Mouse (Mus musculus): Measurements from ENCODE around the gene Akap2. TPM values are rescaled to one million over a fixed set of nuclear protein-coding genes. Genes with fewer than 3 reads are reported as not detected.

The Akap2 gene
- polyA plus RNA-seq, 1 experiment from 2014 or later, result 19.6 TPM

DNA sequence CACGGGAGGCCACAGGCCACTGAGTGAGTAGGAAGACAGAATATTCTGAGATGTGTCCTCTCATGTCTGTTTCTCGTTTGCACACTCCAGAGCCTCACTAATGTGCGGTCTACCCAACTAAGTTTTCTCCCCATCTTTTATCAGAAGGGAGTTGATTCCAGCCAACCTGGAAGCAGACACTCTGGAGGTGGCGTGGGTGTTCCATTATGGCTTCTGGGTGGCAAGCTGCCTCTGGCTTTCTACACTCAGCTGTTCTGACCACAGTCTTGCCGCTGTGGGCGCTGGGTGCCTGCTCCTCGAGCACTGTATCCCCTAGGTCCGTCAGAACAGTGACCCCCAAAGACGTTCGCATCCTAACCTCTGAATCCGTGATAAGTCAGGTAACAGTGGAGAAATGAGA lies 34.5 kb upstream of the Akap2 start:
- H3K4me1 ChIP-seq, result no peaks in the 10 kb centered on the region; the same call in 1 of the 2 replicates
- peaks cover 4% of the 10 kb centered on the region; the same call in 1 of the 2 replicates for H3K27me3 ChIP-seq
- H3K27ac ChIP-seq (replicated peaks), result no peak overlapping the region
- ATAC-seq (ENCODE audit: low FRiP score, low read depth), result no peak
- WGBS, result 88% methylated on average over 11 of the region's 11 CpGs
- no peak overlapping the region for H3K4me3 ChIP-seq
- no peaks in the 10 kb centered on the region for H3K36me3 ChIP-seq
- H3K9ac ChIP-seq (replicated peaks), result no peak overlapping the region
- no peaks in the 10 kb centered on the region for H3K9me3 ChIP-seq
- H3K4me2 ChIP-seq (replicated peaks), result no peak overlapping the region

- H3K27ac ChIP-seq (replicated peaks), result no peak overlapping the region
- peaks cover 5% of the 10 kb centered on the region for H3K4me1 ChIP-seq
- H3K9me3 ChIP-seq, result no peaks in the 10 kb centered on the region
- H3K4me2 ChIP-seq (replicated peaks), result no peak overlapping the region
- WGBS, result 84% methylated on average over 12 of the region's 12 CpGs
- peaks cover 4% of the 10 kb centered on the region; the same call in 1 of the 2 replicates for H3K27me3 ChIP-seq
- no peak overlapping the region for H3K9ac ChIP-seq (replicated peaks)
- no peaks in the 10 kb centered on the region for H3K36me3 ChIP-seq
- no peak overlapping the region for H3K4me3 ChIP-seq
- no peak for ATAC-seq (ENCODE audit: low FRiP score, low read depth)
Measured at GRCm38 (mm10) chr4:57684676-57685215, 32.7 kb upstream of the Akap2 start.

DNA sequence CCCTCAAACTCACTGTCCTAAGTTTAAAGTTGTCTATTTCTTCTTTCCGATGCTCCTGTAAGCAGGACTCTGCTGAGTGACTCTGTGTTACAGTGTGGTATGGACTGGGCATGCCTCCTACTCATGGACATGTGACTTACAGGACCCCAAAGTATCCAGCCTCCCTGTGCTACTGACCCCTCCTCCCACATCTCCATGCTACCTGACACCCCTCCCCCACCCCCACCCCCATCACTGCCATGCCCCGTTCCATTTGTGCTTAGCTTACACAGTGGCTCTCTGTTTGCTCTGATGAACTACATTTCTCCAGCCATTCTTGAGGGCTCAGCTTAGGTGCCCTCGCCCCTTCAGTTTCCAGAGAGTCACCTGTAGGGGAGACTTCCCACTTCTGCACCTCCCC lies 30.7 kb upstream of the Akap2 start:
- no peak overlapping the region for H3K4me3 ChIP-seq
- peaks cover 14% of the 10 kb centered on the region for H3K27me3 ChIP-seq
- H3K27ac ChIP-seq (replicated peaks), result no peak overlapping the region
- H3K4me2 ChIP-seq (replicated peaks), result no peak overlapping the region
- H3K9ac ChIP-seq (replicated peaks), result no peak overlapping the region
- no peaks in the 10 kb centered on the region for H3K36me3 ChIP-seq
- WGBS, result 74% methylated on average over 3 of the region's 3 CpGs
- ATAC-seq (ENCODE audit: low FRiP score, low read depth), result no peak
- peaks cover 5% of the 10 kb centered on the region; the same call in 1 of the 2 replicates for H3K4me1 ChIP-seq
- no peaks in the 10 kb centered on the region for H3K9me3 ChIP-seq

GRCm38 (mm10) chr4:57687583-57687982 lies 29.9 kb upstream of the Akap2 start:
- no peak overlapping the region for H3K27ac ChIP-seq (replicated peaks)
- ATAC-seq (ENCODE audit: low FRiP score, low read depth), result no peak
- H3K4me2 ChIP-seq (replicated peaks), result no peak overlapping the region
- peaks cover 5% of the 10 kb centered on the region; the same call in 1 of the 2 replicates for H3K4me1 ChIP-seq
- H3K27me3 ChIP-seq, result peaks cover 14% of the 10 kb centered on the region
- H3K9ac ChIP-seq (replicated peaks), result no peak overlapping the region
- H3K36me3 ChIP-seq, result no peaks in the 10 kb centered on the region
- 85% methylated on average over 3 of the region's 3 CpGs for WGBS
- no peak overlapping the region for H3K4me3 ChIP-seq
- no peaks in the 10 kb centered on the region for H3K9me3 ChIP-seq

GRCm38 (mm10) chr4:57688131-57688530 lies 29.3 kb upstream of the Akap2 start:
- Histone ChIP-seq H3K4me1 (peaks cover 5% of the 10 kb centered on the region; the same call in 1 of the 2 replicates), H3K4me2 (replicated peaks) (no peak overlapping the region), H3K9me3 (no peaks in the 10 kb centered on the region), H3K4me3 (no peak overlapping the region), H3K27ac (replicated peaks) (no peak overlapping the region), H3K27me3 (peaks cover 14% of the 10 kb centered on the region), H3K9ac (replicated peaks) (no peak overlapping the region), H3K36me3 (no peaks in the 10 kb centered on the region)
- ATAC-seq (ENCODE audit: low FRiP score, low read depth), result no peak
- WGBS, result 80% methylated on average over 9 of the region's 9 CpGs

DNA sequence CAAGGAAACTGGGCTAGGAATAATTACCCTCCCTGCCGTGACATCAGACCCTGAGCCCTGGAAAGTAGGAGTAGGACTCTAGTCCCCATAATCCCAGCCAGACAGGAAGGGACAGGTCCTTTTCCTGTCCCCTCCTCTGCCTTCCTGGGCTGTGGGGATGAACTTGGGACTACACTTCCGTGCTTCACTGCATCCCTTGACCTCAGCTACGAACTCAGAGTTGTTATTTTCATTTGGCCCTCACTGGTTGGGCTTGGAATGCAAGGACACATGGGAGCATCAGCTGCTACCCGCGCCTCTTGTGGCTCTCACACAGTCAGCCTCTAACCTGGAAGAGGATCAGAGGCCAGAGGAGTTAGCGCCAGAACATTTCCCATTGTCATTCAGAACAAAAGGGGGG lies 27.5 kb upstream of the Akap2 start:
- H3K27ac ChIP-seq (replicated peaks), result no peak overlapping the region
- H3K9ac ChIP-seq (replicated peaks), result no peak overlapping the region
- H3K4me1 ChIP-seq, result peaks cover 5% of the 10 kb centered on the region; the same call in 1 of the 2 replicates
- peaks cover 10% of the 10 kb centered on the region for H3K27me3 ChIP-seq
- no peaks in the 10 kb centered on the region for H3K36me3 ChIP-seq
- no peak overlapping the region for H3K4me2 ChIP-seq (replicated peaks)
- H3K9me3 ChIP-seq, result no peaks in the 10 kb centered on the region
- no peak overlapping the region for H3K4me3 ChIP-seq
- no peak for ATAC-seq (ENCODE audit: low FRiP score, low read depth)
- 82% methylated on average over 6 of the region's 6 CpGs for WGBS

DNA sequence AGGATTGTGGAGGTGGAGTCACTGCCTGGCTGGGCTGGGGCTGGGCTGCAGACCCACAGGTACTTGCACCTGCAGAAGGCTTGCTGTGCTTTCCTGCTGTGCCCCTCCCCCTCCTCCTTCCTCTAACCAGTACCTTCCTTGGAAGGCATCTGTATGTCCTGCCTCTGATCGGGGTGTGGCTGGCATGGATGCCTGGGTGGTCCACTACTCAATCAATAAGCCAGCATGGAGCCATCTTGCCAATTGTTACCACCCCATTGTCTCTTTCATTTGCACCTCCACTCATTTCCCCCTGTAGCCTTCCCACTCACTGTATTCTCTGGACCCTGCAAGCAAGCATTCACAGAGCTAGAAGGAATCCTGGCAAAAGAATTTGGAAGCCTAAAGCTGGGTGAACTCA lies 26.7 kb upstream of the Akap2 start:
- Histone ChIP-seq H3K4me2 (replicated peaks) (no peak overlapping the region), H3K27ac (replicated peaks) (no peak overlapping the region), H3K9ac (replicated peaks) (no peak overlapping the region), H3K4me1 (peaks cover 5% of the 10 kb centered on the region; the same call in 1 of the 2 replicates), H3K27me3 (peaks cover 10% of the 10 kb centered on the region), H3K36me3 (no peaks in the 10 kb centered on the region), H3K9me3 (no peaks in the 10 kb centered on the region), H3K4me3 (no peak overlapping the region)
- ATAC-seq (ENCODE audit: low FRiP score, low read depth), result no peak
- 42% methylated on average over 1 of the region's 1 CpGs for WGBS

GRCm38 (mm10) chr4:57694356-57695136 lies 22.9 kb upstream of the Akap2 start:
- Histone ChIP-seq H3K9me3 (no peaks in the 10 kb centered on the region), H3K4me3 (no peak overlapping the region), H3K27ac (replicated peaks) (no peak overlapping the region), H3K4me2 (replicated peaks) (no peak overlapping the region), H3K9ac (replicated peaks) (no peak overlapping the region), H3K27me3 (peaks cover 10% of the 10 kb centered on the region), H3K4me1 (no peaks in the 10 kb centered on the region), H3K36me3 (no peaks in the 10 kb centered on the region)
- 80% methylated on average over 5 of the region's 5 CpGs for WGBS
- no peak for ATAC-seq (ENCODE audit: low FRiP score, low read depth)

DNA sequence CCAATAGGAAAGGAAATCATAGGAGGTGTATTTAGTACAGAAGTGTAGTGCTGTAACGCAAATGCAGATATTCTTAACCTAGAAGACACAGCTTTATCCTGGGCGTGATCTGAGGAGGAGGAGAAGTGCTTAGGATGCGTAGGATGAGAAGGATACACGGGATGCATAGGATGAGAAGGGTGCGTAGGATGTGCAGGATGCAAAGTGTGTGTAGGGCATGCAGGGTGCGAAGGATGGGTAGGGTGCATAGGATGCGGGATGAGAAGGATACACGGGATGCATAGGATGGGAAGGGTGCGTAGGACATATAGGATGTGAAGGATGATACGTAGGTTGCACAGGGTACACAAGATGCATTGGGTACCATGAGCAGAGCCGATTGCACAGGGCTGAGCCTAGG lies 20.5 kb upstream of the Akap2 start:
- Histone ChIP-seq H3K36me3 (no peaks in the 10 kb centered on the region), H3K4me2 (replicated peaks) (no peak overlapping the region), H3K4me1 (no peaks in the 10 kb centered on the region), H3K9me3 (no peaks in the 10 kb centered on the region), H3K27me3 (no peaks in the 10 kb centered on the region), H3K27ac (replicated peaks) (no peak overlapping the region), H3K9ac (replicated peaks) (no peak overlapping the region), H3K4me3 (no peak overlapping the region)
- ATAC-seq (ENCODE audit: low FRiP score, low read depth), result no peak
- 95% methylated on average over 11 of the region's 11 CpGs for WGBS

DNA sequence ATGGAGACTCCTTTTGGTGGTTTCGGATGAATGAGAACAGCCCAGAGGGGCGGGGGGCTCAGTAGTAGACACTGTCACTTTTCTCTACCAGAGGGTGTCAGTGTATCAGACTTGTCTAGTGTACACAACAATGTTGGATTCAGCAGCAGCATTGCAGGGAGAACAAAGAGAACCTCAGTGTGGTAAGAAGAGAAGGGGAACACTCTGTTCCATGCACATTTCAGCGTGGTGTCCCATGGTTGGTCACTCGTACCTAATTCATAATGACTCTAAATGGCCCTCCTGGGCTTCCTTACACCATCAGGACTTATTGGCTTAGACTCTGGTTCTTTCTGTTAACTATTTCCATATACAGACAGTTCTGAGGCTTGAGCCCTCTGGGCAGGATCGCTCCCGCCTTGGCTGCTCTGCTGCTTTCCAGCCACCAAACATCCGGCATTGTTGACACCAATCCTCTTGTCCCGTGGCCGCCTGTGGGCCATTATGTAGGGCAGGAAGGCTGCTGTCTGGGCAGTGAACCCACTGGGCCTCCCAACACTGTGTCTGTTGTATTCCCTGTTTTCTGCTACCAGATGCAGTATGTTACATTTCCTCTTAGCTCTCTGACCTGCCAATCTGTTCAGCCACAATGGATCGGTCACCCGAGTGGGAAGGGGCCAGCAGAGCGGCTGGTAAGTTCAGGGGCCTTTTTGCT lies 19.4 kb upstream of the Akap2 start:
- Histone ChIP-seq H3K4me3 (no peak overlapping the region), H3K4me2 (replicated peaks) (no peak overlapping the region), H3K27ac (replicated peaks) (no peak overlapping the region), H3K9ac (replicated peaks) (no peak overlapping the region), H3K36me3 (no peaks in the 10 kb centered on the region), H3K4me1 (no peaks in the 10 kb centered on the region), H3K9me3 (no peaks in the 10 kb centered on the region), H3K27me3 (no peaks in the 10 kb centered on the region)
- 88% methylated on average over 12 of the region's 12 CpGs for WGBS
- ATAC-seq (ENCODE audit: low FRiP score, low read depth), result no peak

DNA sequence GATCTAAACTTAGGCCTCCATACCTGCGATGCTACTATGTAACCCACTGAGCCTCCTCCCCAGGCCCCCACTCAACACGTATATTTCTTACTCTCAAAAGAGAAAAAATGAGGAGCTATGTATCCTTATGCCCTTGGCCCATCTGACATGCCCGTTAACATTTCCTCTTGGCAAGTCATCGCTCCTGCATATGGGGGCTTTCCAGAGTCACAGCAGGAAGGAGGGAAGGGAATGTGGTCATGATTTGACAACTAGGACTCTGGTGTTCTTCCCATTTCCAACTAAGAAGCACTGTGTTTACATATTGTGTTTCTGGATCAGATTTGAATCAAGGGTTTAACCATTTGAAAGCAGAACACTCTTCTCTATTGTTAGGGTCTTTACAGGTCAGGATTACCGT lies 15.9 kb upstream of the Akap2 start:
- no peak for ATAC-seq (ENCODE audit: low FRiP score, low read depth)
- Histone ChIP-seq H3K4me1 (no peaks in the 10 kb centered on the region), H3K27ac (replicated peaks) (no peak overlapping the region), H3K36me3 (no peaks in the 10 kb centered on the region), H3K4me3 (no peak overlapping the region), H3K9ac (replicated peaks) (no peak overlapping the region), H3K9me3 (no peaks in the 10 kb centered on the region), H3K4me2 (replicated peaks) (no peak overlapping the region), H3K27me3 (no peaks in the 10 kb centered on the region)
- WGBS, result 87% methylated on average over 5 of the region's 5 CpGs
